Mouse (Mus musculus) myocyte (in vitro differentiated cells): ENCODE measurements around the gene Ankrd36.

Source experiments
- POLR2AphosphoS2 ChIP-seq: IDR thresholded peaks from one replicate; pipeline ENCODE4 v1.6.1; 2011; ENCODE audit warnings: low read depth, control low read depth; ENCODE audit not compliant: insufficient read length
- REST ChIP-seq: IDR thresholded peaks from one replicate; pipeline ENCODE4 v1.6.1; 2011; ENCODE audit warnings: mild to moderate bottlenecking, control low read depth, moderate library complexity; ENCODE audit not compliant: insufficient read depth, insufficient read length
- USF1 ChIP-seq: IDR thresholded peaks from one replicate; pipeline ENCODE4 v1.6.1; 2011; ENCODE audit warnings: low read depth, mild to moderate bottlenecking, control low read depth, moderate library complexity

DNA sequence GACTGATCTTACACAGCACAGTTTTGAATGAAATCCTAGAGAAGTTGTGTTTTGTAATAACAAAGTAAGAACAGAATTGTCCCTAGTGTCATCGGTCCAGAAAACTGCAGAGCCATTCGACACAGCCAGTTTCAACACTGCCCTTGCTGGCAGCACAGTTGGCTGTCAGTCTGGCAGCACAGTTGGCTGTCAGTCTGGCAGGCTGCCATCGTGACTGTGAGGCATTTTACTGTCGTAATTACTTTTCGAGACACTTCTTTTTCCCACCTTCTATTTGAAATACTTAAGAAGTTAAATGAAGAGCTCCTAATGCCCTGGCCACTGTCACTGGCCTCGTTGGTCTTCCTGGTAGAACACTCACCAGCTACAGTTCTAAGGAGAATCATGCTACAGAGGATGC is 22.9 kb downstream of the Ankrd36 start:
- TF ChIP-seq POLR2AphosphoS2: no peak
- TF ChIP-seq REST: no peak
- TF ChIP-seq USF1: no peak
